Mouse (Mus musculus): Measurements from ENCODE around the gene Psmd2. TPM values are rescaled to one million over a fixed set of nuclear protein-coding genes. Genes with fewer than 3 reads are reported as not detected.

Gene Psmd2
- polyA plus RNA-seq, 1 experiment, result 90.0 TPM

- no peak for DNase-seq
- TF ChIP-seq POLR2A (IDR thresholded peaks at IDR 0.05; ENCODE audit: borderline replicate concordance, extremely low read depth, low read depth, low read length) (no peak), CTCF (IDR thresholded peaks at IDR 0.05; ENCODE audit: insufficient read depth, low read length) (no peak)
- H3K4me3 ChIP-seq (replicated peaks; ENCODE audit: extremely low read depth, low read depth, low read length), result no peak overlapping the region
- 80% methylated on average over 6 of the region's 6 CpGs for WGBS
- H3K4me1 ChIP-seq (ENCODE audit: control insufficient read depth, insufficient read depth, low read length), result peaks cover 16% of the 10 kb centered on the region
Observed at GRCm38 (mm10) chr16:20675213-20675612, 23.8 kb downstream of the Psmd2 start.

DNA sequence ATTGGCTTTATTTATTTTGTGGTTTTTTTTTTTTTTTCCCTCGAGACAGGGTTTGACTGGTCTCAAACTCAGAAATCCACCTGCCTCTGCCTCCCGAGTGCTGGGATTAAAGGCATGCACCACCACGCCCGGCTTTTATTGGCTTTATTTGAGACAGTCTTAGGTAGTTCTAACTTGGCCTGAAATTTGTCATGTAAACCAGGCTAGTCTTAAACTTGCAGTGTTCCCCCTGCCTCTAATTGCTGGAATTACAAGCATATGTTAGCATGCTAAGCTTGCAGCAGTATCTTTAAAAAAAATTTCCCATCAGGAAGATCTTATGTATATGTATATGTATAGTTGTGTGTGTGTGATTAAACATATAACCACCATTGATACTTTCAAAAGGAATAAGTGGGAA lies 25.2 kb downstream of the Psmd2 start:
- WGBS, result 82% methylated on average over 4 of the region's 4 CpGs
- TF ChIP-seq POLR2A (IDR thresholded peaks at IDR 0.05; ENCODE audit: borderline replicate concordance, extremely low read depth, low read depth, low read length) (no peak), CTCF (IDR thresholded peaks at IDR 0.05; ENCODE audit: insufficient read depth, low read length) (no peak)
- DNase-seq, result no peak
- Histone ChIP-seq H3K4me3 (replicated peaks; ENCODE audit: extremely low read depth, low read depth, low read length) (no peak overlapping the region), H3K4me1 (ENCODE audit: control insufficient read depth, insufficient read depth, low read length) (peaks cover 16% of the 10 kb centered on the region)

GRCm38 (mm10) chr16:20677380-20677779 lies 25.9 kb downstream of the Psmd2 start:
- no peak overlapping the region for H3K4me3 ChIP-seq (replicated peaks; ENCODE audit: extremely low read depth, low read depth, low read length)
- peaks cover 16% of the 10 kb centered on the region for H3K4me1 ChIP-seq (ENCODE audit: control insufficient read depth, insufficient read depth, low read length)
- no peak for TF ChIP-seq CTCF (IDR thresholded peaks at IDR 0.05; ENCODE audit: insufficient read depth, low read length)
- TF ChIP-seq POLR2A (IDR thresholded peaks at IDR 0.05; ENCODE audit: borderline replicate concordance, extremely low read depth, low read depth, low read length), result no peak
- no peak for DNase-seq
- 65% methylated on average over 5 of the region's 5 CpGs for WGBS

GRCm38 (mm10) chr16:20677974-20678675 lies 26.7 kb downstream of the Psmd2 start:
- 46% methylated on average over 10 of the region's 10 CpGs for WGBS

DNA sequence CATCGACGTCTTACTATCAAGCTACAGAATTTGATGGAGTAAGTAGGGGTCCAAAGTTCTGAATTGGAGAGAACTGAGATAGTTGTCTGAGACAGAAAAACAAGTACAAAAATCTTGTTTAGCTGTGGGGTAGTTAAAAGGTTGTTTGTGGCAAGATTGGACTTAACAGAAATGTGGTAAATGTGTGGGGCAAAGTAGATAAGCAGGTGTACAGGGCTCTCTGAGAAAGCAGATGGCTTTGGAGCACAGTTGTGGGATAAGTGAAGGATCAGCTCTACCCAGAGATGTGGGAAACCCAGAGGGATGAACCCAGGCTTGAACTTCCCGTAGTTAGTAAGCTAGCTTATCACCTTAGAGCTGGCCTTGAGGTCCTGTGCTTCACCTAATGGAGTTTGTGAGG lies 39.3 kb downstream of the Psmd2 start:
- DNase-seq, result no peak
- TF ChIP-seq CTCF (IDR thresholded peaks at IDR 0.05; ENCODE audit: insufficient read depth, low read length) (no peak), POLR2A (IDR thresholded peaks at IDR 0.05; ENCODE audit: borderline replicate concordance, extremely low read depth, low read depth, low read length) (no peak)

More at GRCm38 (mm10) chr16:20677974-20678675, 26.7 kb downstream of the Psmd2 start:
- peak; percentile 85 for DNase-seq
- no peak for TF ChIP-seq CTCF (IDR thresholded peaks at IDR 0.05; ENCODE audit: insufficient read depth, low read length)
- TF ChIP-seq POLR2A (IDR thresholded peaks at IDR 0.05; ENCODE audit: borderline replicate concordance, extremely low read depth, low read depth, low read length), result no peak
- Histone ChIP-seq H3K4me1 (ENCODE audit: control insufficient read depth, insufficient read depth, low read length) (peaks cover 16% of the 10 kb centered on the region), H3K4me3 (replicated peaks; ENCODE audit: extremely low read depth, low read depth, low read length) (no peak overlapping the region)

DNA sequence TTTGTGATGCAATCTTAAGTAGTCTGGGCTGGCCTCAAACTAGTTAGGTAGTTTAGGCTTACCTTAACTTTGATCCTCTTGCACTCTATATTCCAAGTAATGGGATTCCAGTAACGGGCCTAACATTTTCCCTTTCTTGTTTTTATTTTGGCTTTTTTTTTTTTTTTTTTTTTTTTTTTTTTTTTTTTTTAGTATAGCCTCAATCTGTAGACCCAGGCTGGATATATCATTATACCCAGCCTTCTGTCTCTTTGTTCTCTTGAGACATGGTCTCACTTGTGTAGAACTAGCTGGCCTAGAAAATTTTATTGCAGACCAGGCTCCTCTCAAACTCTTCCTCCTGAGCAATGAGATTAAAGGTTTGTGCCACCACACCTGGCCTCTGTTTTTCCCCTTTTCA lies 40.2 kb downstream of the Psmd2 start:
- no peak for DNase-seq
- no peak for TF ChIP-seq CTCF (IDR thresholded peaks at IDR 0.05; ENCODE audit: insufficient read depth, low read length)
- TF ChIP-seq POLR2A (IDR thresholded peaks at IDR 0.05; ENCODE audit: borderline replicate concordance, extremely low read depth, low read depth, low read length), result no peak
- WGBS, result 70% methylated on average over 1 of the region's 1 CpGs
- Histone ChIP-seq H3K4me3 (replicated peaks; ENCODE audit: extremely low read depth, low read depth, low read length) (no peak overlapping the region), H3K4me1 (ENCODE audit: control insufficient read depth, insufficient read depth, low read length) (peaks cover 3% of the 10 kb centered on the region)

More for the DNA sequence above, 39.3 kb downstream of the Psmd2 start:
- Histone ChIP-seq H3K4me3 (replicated peaks; ENCODE audit: extremely low read depth, low read depth, low read length) (no peak overlapping the region), H3K4me1 (ENCODE audit: control insufficient read depth, insufficient read depth, low read length) (peaks cover 3% of the 10 kb centered on the region)
- 82% methylated on average over 3 of the region's 3 CpGs for WGBS

DNA sequence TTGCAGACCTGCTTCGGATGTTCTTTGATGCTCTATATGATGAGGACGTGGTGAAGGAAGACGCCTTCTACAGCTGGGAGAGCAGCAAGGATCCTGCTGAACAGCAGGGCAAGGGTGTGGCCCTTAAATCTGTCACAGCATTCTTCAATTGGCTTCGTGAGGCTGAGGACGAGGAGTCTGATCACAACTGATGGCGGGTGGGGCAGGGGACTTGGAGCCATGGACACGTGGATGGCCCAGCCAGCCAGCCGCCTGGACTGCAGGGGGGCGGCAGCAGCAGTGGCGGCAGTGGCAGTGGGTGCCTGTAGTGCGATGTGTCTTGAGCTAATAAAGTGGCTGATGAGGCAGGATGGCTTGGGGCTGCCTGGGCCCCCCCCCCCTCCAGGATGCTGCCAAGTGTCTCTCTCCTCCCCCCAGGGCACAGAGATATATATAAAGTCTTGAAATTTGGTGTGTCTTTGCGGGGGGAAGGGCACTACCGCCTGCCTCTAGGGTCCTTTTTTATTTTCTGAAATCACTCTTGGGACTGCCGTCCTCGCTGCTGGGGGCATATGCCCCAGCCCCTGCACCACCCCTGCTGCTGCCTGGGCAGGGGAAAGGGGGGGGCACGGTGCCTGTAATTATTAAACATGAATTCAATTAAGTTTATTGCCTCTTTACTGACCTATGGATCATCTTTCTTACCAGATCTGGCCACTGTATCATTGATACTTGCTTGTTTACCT lies 41.0 kb downstream of the Psmd2 start:
- no peak for DNase-seq
- TF ChIP-seq POLR2A (IDR thresholded peaks at IDR 0.05; ENCODE audit: borderline replicate concordance, extremely low read depth, low read depth, low read length), result no peak
- no peak for TF ChIP-seq CTCF (IDR thresholded peaks at IDR 0.05; ENCODE audit: insufficient read depth, low read length)
- 61% methylated on average over 16 of the region's 16 CpGs for WGBS
- no peak overlapping the region for H3K4me3 ChIP-seq (replicated peaks; ENCODE audit: extremely low read depth, low read depth, low read length)
- H3K4me1 ChIP-seq (ENCODE audit: control insufficient read depth, insufficient read depth, low read length), result peaks cover 3% of the 10 kb centered on the region

GRCm38 (mm10) chr16:20693111-20693701 lies 41.8 kb downstream of the Psmd2 start, which contains the start of gene Fam131a:
Gene Fam131a, plus strand, starts transcription at chr16:20693241.
- under 1% methylated on average over 37 of the region's 37 CpGs for WGBS
- DNase-seq, result peak; percentile 91
- peak; percentile 60; the same call in 1 of the 2 replicates for TF ChIP-seq POLR2A (IDR thresholded peaks at IDR 0.05; ENCODE audit: borderline replicate concordance, extremely low read depth, low read depth, low read length)
- TF ChIP-seq CTCF (IDR thresholded peaks at IDR 0.05; ENCODE audit: insufficient read depth, low read length), result no peak
- H3K4me3 ChIP-seq (replicated peaks; ENCODE audit: extremely low read depth, low read depth, low read length), result peak within 1 kb of the TSS; percentile 99
- H3K4me1 ChIP-seq (ENCODE audit: control insufficient read depth, insufficient read depth, low read length), result peaks cover 3% of the 10 kb centered on the region

DNA sequence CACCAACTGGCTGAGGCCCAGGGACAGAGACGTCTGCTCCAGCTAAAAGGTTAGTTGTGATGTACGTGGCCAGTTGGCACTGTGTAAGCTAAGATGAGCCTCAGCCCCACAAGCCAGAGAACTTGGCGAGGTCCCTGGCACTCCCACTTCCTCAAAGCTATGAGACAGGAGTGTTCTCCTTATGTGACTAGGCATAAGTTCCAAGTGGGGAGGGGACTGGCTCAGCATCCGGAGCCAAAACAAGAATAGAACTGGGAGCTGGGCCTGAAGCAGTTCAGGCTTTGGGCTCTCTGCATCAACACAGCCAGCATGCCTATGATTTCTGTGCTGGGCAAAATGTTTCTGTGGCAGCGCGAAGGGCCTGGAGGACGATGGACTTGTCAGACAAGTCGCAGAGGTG lies 43.3 kb downstream of the Psmd2 start:
- DNase-seq, result no peak
- WGBS, result 44% methylated on average over 8 of the region's 8 CpGs
- no peak for TF ChIP-seq POLR2A (IDR thresholded peaks at IDR 0.05; ENCODE audit: borderline replicate concordance, extremely low read depth, low read depth, low read length)
- no peak for TF ChIP-seq CTCF (IDR thresholded peaks at IDR 0.05; ENCODE audit: insufficient read depth, low read length)
- Histone ChIP-seq H3K4me3 (replicated peaks; ENCODE audit: extremely low read depth, low read depth, low read length) (no peak overlapping the region), H3K4me1 (ENCODE audit: control insufficient read depth, insufficient read depth, low read length) (peaks cover 3% of the 10 kb centered on the region)
